Mouse (Mus musculus): ENCODE measurements at regions not wholly inside any gene's neighbourhood (a gene's known extent, or its start where the extent isn't known, plus 50 kb on each side); places are given as distances from the start of the nearest gene placed in this dataset.
"Not testable (repeated sequence)": the region's sequence is repeated elsewhere in the genome, so short reads cannot be mapped to it uniquely, and the experiment has no call there.

DNA sequence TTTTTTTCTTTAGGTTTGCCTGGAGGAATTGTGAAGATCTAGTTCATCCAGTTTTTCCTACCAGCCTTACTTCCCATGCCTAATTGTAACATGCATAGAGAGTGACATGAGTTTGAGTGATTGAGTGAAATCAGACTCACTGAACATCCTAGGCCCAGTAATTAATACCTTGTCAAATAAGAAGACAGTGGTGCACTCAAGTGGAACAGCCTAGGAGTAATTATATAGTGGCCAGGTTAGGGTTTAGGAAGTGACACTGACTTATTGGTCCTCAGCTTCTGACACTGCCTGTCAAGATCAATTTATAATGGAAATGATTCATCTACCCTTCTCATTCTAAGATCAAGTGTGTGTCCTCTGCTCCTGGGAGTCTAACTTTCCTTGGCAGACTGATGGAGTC is 250.8 kb downstream of the Tpbg start:
- no peak for DNase-seq (ENCODE audit: low read depth, low spot score)

DNA sequence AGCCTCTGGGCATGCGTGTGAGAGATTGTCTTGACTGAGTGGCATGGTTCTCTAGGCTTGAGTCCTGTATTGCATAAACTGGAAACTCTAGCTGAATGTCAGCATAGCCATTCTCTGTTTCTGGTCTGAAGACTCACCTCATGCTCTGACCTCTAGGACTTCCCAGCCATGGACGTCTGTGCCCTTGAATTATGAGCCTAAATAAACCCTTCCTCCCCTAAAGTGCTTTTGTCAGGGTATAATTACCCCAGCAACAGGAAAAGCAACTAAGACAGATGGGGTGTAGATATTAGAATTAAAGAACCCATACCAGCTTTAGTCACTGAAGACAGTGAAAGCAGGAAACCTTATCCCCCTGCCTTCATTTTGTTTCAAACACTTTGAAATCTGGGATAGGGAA is 253.3 kb downstream of the Tpbg start:
- DNase-seq (ENCODE audit: low read depth, low spot score): no peak

DNA sequence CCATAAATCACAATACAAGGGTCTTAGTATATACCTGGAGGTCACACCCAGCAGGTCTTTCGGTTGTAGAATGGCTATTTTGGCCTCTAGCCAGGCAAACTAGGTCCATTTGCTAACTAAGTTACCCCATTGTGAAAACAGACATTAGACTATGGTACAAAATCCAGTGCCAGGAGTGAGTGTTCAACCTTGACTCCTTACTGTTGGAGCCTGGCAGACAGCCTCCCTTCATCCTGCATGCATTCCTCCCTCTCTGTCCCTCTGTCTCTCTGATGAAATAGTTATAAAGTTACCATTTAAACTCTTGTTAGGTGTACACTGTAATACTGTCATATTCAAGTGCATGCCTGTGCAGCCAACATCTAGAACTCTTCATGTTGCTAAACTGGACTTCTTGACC is 254.1 kb downstream of the Tpbg start:
- no peak for DNase-seq (ENCODE audit: low read depth, low spot score)

DNA sequence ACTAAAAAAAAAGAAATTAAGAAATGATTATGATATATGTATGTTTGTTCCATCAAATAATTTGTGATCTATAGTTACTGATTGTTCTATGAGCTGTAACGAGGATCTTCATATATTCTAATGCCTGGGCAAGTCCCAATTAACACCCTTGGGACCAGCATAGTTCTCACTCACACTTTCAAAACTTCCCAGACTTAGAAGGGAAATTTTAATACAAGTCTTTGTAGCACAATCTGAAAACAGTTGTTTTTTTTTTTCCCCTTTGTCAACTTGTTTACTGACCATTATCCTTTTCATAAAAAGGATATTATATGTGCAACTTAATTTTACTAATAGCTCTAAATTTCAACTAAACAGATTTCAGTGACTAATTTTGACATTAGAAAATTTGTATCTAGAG is 257.1 kb downstream of the Tpbg start:
- DNase-seq (ENCODE audit: low read depth, low spot score): no peak

DNA sequence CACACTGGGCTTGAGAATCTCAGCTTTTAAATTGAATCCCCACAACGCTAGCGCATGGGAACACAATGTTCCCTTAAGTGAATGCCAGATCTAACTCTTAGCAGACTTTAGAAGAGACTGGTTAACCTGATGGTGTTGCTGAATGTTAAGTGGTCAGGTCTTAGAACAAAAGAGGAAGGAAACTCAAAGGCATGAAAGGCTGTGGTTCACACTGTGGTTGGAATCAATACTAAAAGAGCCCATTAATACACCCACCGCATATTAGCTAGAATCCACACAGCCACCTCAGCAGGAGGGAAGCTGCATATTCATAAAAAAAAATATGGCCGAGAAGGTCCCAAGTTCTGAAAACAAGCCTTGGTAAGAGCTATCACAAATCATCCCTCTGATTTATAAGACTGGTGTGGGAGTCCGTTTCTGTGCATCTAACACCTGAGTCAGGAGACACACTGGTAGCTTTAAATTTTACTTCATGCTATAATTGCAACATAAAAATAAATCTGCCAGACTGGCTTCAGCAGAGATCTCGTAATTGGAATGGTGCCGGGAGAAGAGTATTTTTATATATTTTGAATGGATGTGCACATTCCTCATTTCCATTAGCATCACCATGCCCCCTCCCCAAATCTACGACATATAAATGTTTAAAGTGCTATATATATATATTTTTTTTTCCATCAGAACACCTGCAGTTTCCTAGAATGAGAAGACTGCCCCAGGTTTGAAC is 259.3 kb downstream of the Tpbg start:
- no peak for DNase-seq (ENCODE audit: low read depth, low spot score)

DNA sequence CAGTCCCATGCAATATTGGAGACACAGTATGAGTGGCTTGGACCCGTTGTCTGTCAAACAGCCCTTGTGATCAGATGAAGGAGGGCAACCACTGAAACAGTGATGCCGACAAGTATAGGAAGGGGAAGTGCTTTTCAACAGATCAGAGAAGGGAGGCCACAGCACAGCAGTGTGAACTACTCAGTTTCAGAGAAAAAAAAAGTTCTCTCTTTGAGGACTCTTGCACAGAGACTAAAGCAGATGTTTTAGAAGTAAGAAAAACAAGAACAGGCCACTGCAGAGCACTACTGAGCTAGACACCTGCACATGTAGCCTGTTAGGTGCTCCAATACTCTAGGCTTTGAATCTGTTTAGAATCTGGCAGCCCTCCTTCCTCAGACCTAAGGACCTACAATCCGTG is 261.4 kb downstream of the Tpbg start:
- no peak for DNase-seq (ENCODE audit: low read depth, low spot score)

DNA sequence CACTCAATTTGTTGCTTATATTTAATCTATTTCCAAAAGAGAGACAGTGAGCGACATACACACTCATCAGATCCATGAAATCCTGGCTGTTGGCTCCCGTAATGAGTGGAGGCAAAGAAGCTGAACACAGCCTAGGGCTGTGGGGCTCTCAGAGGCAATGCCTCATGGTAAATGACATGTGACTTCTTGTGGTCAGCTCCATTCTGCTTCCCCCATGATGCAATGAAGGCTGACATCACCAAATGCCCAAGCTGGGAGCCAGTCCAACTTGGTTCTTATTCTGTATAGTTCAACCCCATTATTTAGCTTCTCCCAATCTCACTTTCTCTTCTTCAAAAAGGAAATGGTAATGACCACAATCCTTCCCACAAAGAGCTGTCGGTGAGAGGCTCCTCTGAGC is 262.5 kb downstream of the Tpbg start:
- DNase-seq (ENCODE audit: low read depth, low spot score): no peak

DNA sequence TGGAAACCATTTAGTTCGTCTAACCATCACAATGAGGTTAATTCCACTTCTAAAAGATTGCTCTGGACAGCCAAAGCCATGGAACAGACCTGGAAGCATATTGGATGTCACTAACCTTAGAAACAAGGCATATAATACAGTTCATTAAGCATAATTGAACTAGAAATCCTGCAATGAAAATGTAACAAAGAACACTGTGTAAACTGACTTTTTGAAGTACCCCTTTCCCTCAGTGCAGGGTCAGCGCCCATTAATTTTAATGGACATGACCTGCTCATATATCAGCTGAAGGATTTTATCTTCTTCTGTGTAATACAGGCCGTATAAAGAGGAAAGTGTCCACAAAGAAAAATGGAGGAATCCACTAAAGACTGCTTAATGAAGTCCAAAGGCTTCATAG is 263.7 kb downstream of the Tpbg start:
- DNase-seq (ENCODE audit: low read depth, low spot score): no peak

DNA sequence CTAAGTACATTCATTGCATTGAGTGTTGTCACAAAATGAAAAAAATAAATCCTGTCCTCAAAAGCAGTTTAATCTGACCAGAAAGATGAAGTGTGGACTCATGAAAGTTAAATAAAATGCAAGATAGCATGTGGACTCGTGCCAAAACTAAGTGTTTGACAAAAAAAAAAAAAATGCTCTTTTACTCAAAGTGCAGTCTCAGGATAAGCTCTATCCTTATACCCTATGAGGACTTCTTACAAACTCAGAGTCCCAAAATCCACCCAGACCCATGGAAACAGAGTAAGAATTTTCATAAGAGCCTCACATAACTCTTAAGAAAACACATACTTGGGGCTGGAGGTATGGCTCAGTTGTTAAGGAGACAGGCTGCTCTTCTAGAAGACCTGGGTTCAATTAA is 267.7 kb downstream of the Tpbg start:
- no peak for DNase-seq (ENCODE audit: low read depth, low spot score)

DNA sequence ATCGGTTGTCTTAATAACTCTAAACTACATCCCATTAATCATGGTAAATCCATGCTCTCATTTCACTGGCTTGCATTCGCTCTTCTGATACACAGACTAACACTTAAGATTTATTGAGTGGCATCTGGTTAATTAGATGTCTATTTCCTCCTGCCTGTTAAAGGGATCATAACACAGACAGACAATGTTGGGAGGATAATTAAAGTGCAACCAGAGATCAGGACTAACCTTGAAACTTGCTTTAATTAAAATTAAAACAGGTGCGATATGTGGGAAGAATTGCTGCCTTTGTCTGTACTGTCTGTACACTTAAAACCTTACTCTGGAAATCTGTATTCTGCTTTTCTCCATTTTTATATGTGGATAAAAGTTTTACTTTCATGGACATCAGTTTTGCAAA is 277.2 kb downstream of the Tpbg start:
- DNase-seq (ENCODE audit: low read depth, low spot score): no peak

DNA sequence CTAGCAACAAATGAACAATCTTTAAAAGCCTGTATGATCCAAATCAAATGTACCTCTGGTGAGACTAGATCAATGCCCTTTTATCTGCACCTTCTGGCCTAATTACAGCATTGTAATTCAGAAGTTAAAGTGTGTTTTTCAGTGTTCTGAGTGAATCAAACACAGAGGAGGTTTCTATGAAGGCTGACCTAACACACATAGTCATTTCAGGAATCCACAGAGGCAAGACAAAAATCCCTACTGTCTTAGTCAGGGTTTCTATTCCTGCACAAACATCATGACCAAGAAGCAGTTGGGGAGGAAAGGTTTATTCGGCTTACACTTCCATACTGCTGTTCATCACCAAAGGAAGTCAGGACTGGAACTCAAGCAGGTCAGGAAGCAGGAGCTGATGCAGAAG is 293.4 kb downstream of the Tpbg start:
- DNase-seq (ENCODE audit: low read depth, low spot score): not testable (repeated sequence)

DNA sequence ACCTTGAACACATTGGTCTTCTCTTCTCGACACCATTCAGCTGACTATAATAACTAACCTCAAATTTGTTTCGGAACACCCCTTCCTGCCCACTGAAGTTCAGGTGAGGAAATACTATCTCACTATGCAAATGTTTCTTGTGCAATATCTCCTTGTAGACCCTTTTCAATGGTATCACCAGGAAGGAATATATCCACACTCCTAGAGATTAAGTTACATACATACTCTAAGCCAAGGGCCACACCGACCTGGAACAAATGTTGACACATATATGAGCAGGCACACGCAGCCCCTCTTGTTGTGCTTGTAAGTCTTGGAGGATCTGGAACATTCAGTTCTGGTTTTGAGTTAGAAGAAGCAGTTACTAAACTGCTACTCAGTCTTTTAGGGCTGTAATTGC is 303.7 kb downstream of the Tpbg start:
- no peak for DNase-seq (ENCODE audit: low read depth, low spot score)

DNA sequence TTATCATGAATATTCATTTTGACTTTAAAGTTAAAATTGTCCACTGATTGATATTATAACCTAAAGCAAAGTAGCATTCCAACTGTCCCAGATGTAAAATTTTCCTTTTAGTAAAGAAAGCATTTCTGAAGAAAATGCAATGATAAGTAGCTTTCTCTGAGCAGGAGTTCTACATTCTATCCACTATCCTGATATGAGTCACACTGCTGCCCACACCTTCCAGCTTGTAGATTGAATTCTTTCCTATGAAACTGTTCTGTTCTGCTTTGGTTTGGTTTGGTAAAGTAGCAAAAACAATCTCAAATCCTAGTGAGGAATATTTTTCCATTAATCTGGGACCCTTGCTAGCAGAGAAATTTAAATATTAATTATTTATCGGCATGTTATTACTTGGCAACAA is 304.4 kb downstream of the Ube2cbp start:
- DNase-seq (ENCODE audit: low read depth, low spot score): no peak

DNA sequence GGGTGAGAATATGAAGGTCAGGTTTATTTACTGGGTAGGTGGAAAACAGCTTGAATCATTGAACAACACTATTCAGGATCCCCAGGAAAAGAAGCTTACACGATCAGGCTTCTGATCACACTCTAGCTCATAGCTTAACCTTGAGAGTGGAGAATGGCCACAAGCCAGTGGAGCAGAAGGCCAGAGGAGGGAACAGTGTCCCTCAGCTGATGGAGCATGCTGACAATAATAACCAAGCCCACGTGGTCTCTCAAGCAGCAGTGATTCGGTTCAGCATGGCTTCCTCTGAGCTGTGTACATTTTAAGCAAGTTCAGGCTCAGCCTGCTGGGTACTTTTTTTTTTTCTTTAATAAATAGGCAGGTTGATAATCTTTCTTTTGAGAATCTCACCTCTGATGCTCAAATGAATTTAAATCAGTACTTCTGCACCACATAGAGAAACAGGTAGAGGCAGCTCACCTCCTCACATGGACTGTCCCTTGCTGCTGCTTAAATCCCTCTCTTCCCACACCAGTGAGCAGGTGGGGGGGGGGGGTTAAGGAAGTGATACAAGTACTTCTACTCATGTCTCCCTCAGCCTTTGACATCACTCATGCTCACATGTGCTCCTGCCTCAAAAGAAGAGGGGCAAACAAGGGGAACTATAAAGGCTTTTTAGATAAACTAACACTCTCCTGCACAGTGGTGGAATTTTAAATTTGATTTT is 298.2 kb downstream of the Ube2cbp start:
- no peak for DNase-seq (ENCODE audit: low read depth, low spot score)

DNA sequence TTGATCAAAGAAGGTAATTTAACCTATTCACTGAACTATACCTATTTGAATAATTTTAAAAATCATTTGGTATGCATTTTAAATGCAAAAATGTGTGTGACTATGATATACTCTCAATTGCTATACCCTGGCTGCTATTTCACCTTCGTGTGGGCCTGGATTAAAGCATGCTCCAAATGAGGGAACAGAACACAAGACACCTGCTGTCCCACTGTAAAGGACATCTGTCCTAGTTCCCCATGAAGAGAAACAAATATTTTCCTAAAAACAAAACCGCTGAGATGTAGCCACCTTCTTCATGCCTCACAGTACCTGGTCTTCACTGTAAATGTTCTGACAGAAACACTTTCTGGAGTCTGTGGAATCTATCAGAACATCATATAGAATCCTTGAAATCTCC is 294.0 kb downstream of the Ube2cbp start:
- no peak for DNase-seq (ENCODE audit: low read depth, low spot score)

DNA sequence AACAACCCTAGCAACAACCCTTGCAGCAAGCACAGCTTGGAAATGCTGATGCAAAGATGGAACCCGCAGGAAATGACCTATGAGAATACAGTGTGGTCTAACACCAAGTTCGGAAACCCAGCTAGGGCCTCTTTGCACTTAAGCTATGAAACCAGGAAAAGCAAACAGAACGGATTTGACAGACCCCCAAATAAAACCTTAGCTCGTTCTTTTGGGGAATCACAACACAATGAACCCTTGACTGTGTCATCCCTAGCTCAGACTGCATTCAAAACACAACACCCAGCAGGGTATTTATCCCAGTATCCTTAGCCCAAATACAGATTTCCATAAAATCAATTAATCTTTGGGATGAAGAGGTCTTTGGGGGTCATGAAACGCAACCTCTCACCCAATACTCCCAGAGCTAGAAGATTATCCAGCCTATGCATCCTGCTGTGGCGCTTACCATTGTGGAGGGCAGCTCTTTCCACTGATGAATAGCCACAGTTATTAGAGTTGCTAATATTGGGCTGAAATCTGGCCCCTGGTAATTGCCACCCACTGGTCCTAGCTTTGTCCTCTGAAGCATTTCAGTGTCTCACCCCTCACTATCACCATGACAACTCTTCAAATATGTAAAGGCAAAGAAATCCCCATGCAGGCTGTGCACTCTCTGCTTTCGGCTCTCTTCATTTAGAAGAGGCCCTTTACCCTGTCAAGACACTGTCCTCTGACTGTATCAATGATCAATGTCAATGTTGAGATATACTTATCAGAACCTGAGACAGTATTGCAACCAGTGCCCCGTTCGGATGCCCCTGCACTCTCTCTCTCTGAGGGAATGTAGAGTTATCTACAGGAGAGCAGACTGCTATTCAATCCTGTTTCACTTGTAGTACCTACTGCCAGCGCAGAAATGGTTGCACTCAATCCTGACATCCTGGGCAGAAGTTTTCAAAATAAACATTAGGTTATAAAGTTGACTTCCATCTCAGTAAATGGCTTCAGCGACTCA is 277.7 kb downstream of the Ube2cbp start:
- no peak for DNase-seq (ENCODE audit: low read depth, low spot score)

DNA sequence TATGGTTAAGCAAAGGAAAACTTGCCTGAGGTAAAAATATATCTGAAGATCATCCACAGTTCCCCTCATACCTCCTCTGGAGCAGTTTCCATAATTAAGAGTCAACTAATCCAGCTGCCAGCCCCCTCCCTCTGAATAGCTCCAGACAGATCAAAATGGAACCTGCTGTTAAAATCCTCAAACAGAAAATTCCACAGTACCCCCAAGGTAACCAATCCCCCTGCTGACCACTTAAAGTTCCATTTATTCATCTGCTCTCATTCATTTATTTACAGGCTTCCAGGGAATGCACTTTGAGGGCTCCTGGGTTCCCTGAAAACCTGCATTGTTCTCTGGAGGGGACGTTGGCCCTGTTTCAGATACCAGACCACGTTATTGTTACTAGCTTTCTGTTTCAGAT is 275.9 kb downstream of the Ube2cbp start:
- no peak for DNase-seq (ENCODE audit: low read depth, low spot score)

DNA sequence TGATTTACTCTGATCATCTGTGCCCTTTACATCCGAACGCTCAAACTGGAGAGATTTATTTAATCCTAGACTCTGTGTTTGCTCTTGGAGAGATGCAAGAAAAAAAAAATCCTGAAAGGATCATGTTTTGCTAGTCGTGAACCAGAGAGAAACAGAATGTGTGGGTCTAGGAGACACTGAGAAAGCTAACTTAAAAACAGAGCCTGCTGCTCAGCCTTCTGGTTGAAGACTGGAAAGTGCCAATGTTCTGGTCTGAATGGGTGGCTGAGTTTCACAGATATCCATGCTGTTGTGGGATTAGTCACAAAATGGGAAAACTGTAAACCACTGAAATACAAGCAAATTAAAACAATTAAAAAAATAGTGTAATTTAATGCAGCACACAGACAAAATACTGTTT is 259.7 kb downstream of the Ube2cbp start:
- no peak for DNase-seq (ENCODE audit: low read depth, low spot score)

DNA sequence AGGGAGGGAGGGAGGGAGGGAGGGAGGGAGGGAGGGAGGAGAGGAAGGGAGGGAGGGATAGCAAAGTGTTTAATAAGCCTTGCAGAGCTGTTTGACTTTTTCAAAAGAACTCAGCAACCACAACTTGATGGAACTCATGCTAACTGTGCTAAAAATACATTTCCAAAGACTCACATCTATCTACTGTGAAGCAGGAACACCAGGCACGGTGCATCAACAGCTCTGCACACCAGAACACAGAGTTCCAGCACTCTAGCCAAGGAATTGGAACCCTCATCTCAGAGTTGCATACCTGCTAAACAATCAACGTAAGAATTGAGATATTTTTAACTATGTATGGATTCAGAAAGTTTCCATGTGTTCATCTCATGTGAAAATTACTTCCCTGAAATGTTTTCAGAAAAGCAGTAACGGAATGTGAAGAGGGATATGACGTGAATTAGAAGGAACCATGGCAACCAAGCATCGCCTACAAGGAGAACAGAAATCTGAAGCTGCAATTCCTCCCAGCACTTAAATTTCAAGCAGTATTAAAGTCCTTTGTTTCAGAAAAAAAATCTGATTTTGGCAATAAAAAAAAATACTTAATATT is 256.3 kb downstream of the Ube2cbp start:
- no peak for DNase-seq (ENCODE audit: low read depth, low spot score)

DNA sequence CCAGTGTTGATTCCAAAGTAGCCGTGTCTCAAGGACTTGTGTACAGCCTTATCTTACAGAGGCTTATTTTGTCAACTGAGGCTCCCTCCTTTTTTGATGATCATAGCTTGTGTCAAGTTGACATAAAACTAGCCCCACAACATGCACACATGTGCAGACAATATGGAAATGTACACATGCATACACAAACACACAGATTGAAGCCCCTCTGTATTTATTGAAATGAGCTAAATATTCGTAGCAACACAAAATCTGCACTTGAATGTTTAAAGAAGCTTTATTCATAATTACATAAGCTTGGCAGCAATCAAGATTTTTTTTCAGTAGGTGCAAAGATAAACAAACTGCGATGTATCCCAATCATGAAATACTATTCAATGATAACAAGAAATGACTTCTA is 253.5 kb downstream of the Ube2cbp start:
- DNase-seq (ENCODE audit: low read depth, low spot score): no peak

DNA sequence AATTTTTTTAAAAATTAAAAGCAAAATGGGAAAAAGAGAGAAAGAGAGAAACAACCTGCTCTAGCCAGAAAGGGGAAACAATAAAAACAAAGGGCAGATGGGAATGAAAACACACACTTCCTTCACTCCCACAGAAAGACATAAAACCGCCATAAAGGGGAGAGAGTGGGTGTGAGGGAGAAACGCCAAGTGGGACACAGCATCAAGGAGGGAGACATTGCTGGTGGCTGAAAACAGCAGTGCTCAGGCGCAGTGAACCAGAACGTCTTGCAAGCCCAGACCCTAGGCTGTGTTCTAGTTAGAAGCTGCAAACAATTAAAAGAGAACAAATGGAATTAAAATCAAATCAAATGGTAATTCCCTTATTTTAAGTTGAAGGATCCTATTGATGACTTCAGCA is 245.1 kb downstream of the Ube2cbp start:
- no peak for DNase-seq (ENCODE audit: low read depth, low spot score)

DNA sequence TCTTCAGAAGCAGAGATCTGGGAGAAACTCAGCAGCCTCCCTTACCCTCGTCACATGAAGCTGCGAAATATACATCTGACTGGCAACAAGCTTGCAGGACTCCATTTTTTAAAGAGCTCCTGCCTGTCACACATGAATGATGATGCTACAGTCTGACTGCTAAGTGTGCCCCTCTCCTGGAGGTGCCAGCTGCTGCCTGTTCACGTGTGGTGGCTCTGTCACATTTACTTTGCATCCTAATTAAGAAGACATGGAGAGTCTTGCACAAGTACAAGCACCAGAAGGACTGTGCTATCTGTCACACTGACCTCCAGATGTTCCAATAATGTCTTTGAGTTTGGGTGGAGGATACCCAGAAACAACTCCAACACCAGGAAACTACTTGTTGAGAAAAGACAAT is 240.2 kb downstream of the Ube2cbp start:
- no peak for DNase-seq (ENCODE audit: low read depth, low spot score)
